Comparison of ENCODE assay signal across 14 mouse cellular contexts in genomic region chr2:125706510-125706921, GRCm38 (mm10). TPM values are rescaled to one million over a fixed set of nuclear protein-coding genes. Genes with fewer than 3 reads are reported as not detected.
DNase-seq lines count a peak whose midpoint lies in the region; ATAC-seq lines count a peak whose summit lies in the region.
"Had no signal": no experiment of that assay in that cellular context is flagged by ENCODE, and none has a peak within 500 bp of the region (broad histone marks: within the 10 kb centered on the region; RNA-seq: fewer than 3 reads in every experiment).

No protein-coding gene starts in this region.

- no peak overlapping the region for H3K9ac ChIP-seq in hindbrain, embryonic 16.5 days (ENCODE audit: low read depth, low read length)
- no peak overlapping the region for H3K9ac ChIP-seq in hindbrain, embryonic 12.5 days
- H3K9ac ChIP-seq: liver, embryonic 14.5 days had no signal

- no peaks in the 10 kb centered on the region for H3K9me3 ChIP-seq in hindbrain, embryonic 16.5 days (ENCODE audit: control insufficient read depth, low read length)
- H3K9me3 ChIP-seq in hindbrain, embryonic 12.5 days (replicated peaks) = no peaks in the 10 kb centered on the region
- H3K9me3 ChIP-seq: limb, embryonic 10.5 days had no signal

- H3K27ac ChIP-seq in hindbrain, embryonic 16.5 days (ENCODE audit: low read depth, low read length) = no peak overlapping the region
- no peak overlapping the region for H3K27ac ChIP-seq in hindbrain, embryonic 12.5 days
- H3K27ac ChIP-seq: limb, embryonic 10.5 days; liver, embryonic 14.5 days; stomach, postnatal 0 days had no signal

- peaks cover 8% of the 10 kb centered on the region; the same call in 1 of the 2 replicates for H3K4me1 ChIP-seq in hindbrain, embryonic 16.5 days (ENCODE audit: control insufficient read depth, insufficient read depth, low read depth, low read length)
- peaks cover 10% of the 10 kb centered on the region for H3K4me1 ChIP-seq in hindbrain, embryonic 12.5 days

- ATAC-seq in hindbrain, embryonic 16.5 days = peak; percentile 58
- no peak for ATAC-seq in hindbrain, embryonic 12.5 days (ENCODE audit: low FRiP score)
- ATAC-seq: inflammation-experienced regulatory T-cells, adult 6 months had no signal

- DNase-seq in adrenal gland, adult (ENCODE audit: inconsistent age in 2 of 2, low spot score in 1 of 2) = peak; percentile 73 to 93
- no peak for DNase-seq in adrenal gland, postnatal 25 days
- DNase-seq in spleen, adult 12 weeks (ENCODE audit: low spot score) = peak; percentile 19
- no peak for DNase-seq in spleen, postnatal 4 days (ENCODE audit: low spot score in 2 of 2)
- DNase-seq in embryo, embryonic 11 days = no peak
- DNase-seq in testis, postnatal 14 days (ENCODE audit: low spot score) = no peak
- DNase-seq: kidney, postnatal 10 days; right cerebral cortex, postnatal 4 days had no signal

- H3K4me2 ChIP-seq in hindbrain, embryonic 16.5 days (ENCODE audit: low read length) = no peak overlapping the region
- no peak overlapping the region for H3K4me2 ChIP-seq in hindbrain, embryonic 12.5 days (replicated peaks)

- H3K27me3 ChIP-seq in hindbrain, embryonic 16.5 days (replicated peaks; ENCODE audit: control insufficient read depth, insufficient read depth, low read length) = no peaks in the 10 kb centered on the region
- no peaks in the 10 kb centered on the region for H3K27me3 ChIP-seq in hindbrain, embryonic 12.5 days

- H3K36me3 ChIP-seq in hindbrain, embryonic 16.5 days (ENCODE audit: control insufficient read depth, insufficient read depth, low read length) = no peaks in the 10 kb centered on the region
- H3K36me3 ChIP-seq in hindbrain, embryonic 12.5 days = no peaks in the 10 kb centered on the region
- H3K36me3 ChIP-seq: limb, embryonic 10.5 days had no signal

- H3K4me3 ChIP-seq in hindbrain, embryonic 16.5 days (ENCODE audit: low read length) = no peak overlapping the region
- H3K4me3 ChIP-seq in hindbrain, embryonic 12.5 days = no peak overlapping the region
- H3K4me3 ChIP-seq: limb, embryonic 10.5 days had no signal

- WGBS in hindbrain, embryonic 16.5 days = 44% methylated on average over 5 of the region's 5 CpGs
- WGBS in hindbrain, embryonic 12.5 days = 79% methylated on average over 5 of the region's 5 CpGs

RNA-seq across cellular contexts. Expression of gene Shc4, which starts 17.4 kb away (rescaled TPM):
- 3.3 and 3.4 TPM in 2 replicates for total RNA-seq in adrenal gland, postnatal 25 days (2021)
- 4.3 and 5.0 TPM in 2 replicates for polyA plus RNA-seq in hindbrain, embryonic 16.5 days (2015; fragmentation: Nextera tagmentation; extraction: Ambion mirVana)
- polyA plus RNA-seq in hindbrain, embryonic 12.5 days (2016; fragmentation: Nextera tagmentation; extraction: Ambion mirVana) = 3.2 and 3.3 TPM in 2 replicates

RNA-seq across cellular contexts. Expression of gene Eid1, which starts 33.6 kb away (rescaled TPM):
- 104 and 123 TPM in 2 replicates for total RNA-seq in adrenal gland, postnatal 25 days (2021)
- polyA plus RNA-seq in hindbrain, embryonic 16.5 days (2015; fragmentation: Nextera tagmentation; extraction: Ambion mirVana) = 373 and 390 TPM in 2 replicates
- 392 and 403 TPM in 2 replicates for polyA plus RNA-seq in hindbrain, embryonic 12.5 days (2016; fragmentation: Nextera tagmentation; extraction: Ambion mirVana)

Comparison
In these comparisons a context has a peak if more than half of its experiments do, and no peak if none do; other contexts are left out.
1. DNase-seq: peak in adrenal gland, adult (2 of 2) and spleen, adult 12 weeks (single experiment); none in adrenal gland, postnatal 25 days (single experiment), spleen, postnatal 4 days (0 of 2), embryo, embryonic 11 days (single experiment) and testis, postnatal 14 days (single experiment).